Mouse (Mus musculus) spleen, adult 2 months (tissue): Measurements from ENCODE around the gene Tmub2. TPM values are rescaled to one million over a fixed set of nuclear protein-coding genes. Genes with fewer than 3 reads are reported as not detected.
A peak's percentile ranks its signal among the peaks of the same experiment; 100 is the strongest.
"Not testable (repeated sequence)": the region's sequence is repeated elsewhere in the genome, so short reads cannot be mapped to it uniquely, and the experiment has no call there.

Source experiments
- DNase-seq, 2 experiments: peaks; one replicate each; pipeline versions ENCODE4 v3.0.0 to v3.0.0-alpha.2; 2012 to 2021; ENCODE audit warnings: low spot score in 2 of 2, low read depth in 1 of 2
- H3K27ac ChIP-seq: fragments of 200-500 bp; 2 replicates; pipeline ENCODE4 v1.5.1; 2012; ENCODE audit warnings: low read length, inconsistent platforms; ENCODE audit not compliant: insufficient read depth
- H3K27me3 ChIP-seq: fragments of 200-500 bp; 2 replicates; pipeline ENCODE4 v1.6.1; 2012; ENCODE audit warnings: mild to moderate bottlenecking, moderate library complexity, low read length, inconsistent platforms; ENCODE audit not compliant: control insufficient read depth, insufficient read depth
- H3K36me3 ChIP-seq: fragments of 200-500 bp; 2 replicates; pipeline ENCODE4 v1.6.1; 2012; ENCODE audit warnings: mild to moderate bottlenecking, low read length, inconsistent platforms; ENCODE audit not compliant: control insufficient read depth, insufficient read depth
- H3K4me1 ChIP-seq: fragments of 200-500 bp; 2 replicates; pipeline ENCODE4 v1.6.1; 2011; ENCODE audit warnings: inconsistent platforms; ENCODE audit not compliant: control insufficient read depth, insufficient read depth, insufficient read length
- H3K4me3 ChIP-seq: fragments of 200-500 bp; 2 replicates; pipeline ENCODE4 v1.5.1; 2011; ENCODE audit warnings: mild to moderate bottlenecking, inconsistent platforms; ENCODE audit not compliant: insufficient read depth, insufficient read length; ENCODE audit errors: extremely low read depth
- CTCF ChIP-seq: fragments of 200-500 bp; IDR thresholded peaks from 2 replicates; pipeline ENCODE4 v1.5.1; 2011; ENCODE audit warnings: mild to moderate bottlenecking, inconsistent platforms; ENCODE audit not compliant: insufficient read depth, insufficient read length, insufficient replicate concordance; ENCODE audit errors: extremely low read depth
- POLR2A ChIP-seq: fragments of 200-500 bp; IDR thresholded peaks from 2 replicates; pipeline ENCODE4 v1.6.1; 2011; ENCODE audit warnings: low read depth, low read length, inconsistent platforms
- WGBS: fragments of 180-500 bp; shearing (Covaris S2); methylation state at CpG from one replicate; pipeline ENCODE4 v1.1.7; 2018; 5-methylcytosine and 5-hydroxymethylcytosine counted together
- polyA plus RNA-seq: library from polyadenylated mRNA; depleted of rRNA; stranded (reverse); fragments of >200 nt; gene quantifications from 2 replicates; pipeline ENCODE4 v1.2.3, GENCODE M21; 2012

Gene Tmub2
- polyA plus RNA-seq, 1 experiment, result 31.6 TPM

DNA sequence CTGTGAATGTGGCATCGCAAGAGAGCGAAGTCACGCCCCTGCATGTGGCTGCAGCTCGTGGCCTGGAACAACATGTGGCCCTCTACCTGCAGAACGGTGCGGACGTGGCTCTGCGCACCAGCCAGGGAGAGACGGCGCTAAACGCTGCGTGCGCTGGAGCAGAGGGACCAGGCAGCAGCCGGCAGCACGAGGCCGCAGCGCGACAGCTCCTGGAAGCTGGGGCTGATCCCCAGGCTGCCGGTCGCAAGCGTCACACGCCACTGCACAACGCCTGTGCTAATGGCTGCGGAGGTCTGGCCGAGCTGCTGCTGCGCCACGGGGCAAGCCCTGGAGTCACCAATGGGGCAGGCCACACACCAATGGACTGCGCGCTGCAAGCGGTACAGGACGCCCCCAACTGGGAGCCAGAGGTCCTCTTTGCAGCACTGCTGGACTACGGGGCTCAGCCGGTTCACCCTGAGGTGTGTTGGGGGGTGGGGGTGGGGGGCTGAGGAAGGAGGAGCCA lies 8.3 kb upstream of the Tmub2 start:
- WGBS, result 2% methylated on average over 33 of the region's 33 CpGs
- no peaks in the 10 kb centered on the region for H3K27me3 ChIP-seq
- no peak for TF ChIP-seq POLR2A
- no peak for TF ChIP-seq CTCF
- H3K4me1 ChIP-seq, result peaks cover 4% of the 10 kb centered on the region; the same call in 1 of the 2 replicates
- H3K4me3 ChIP-seq, result peak overlapping the region; percentile 7; the same call in 1 of the 2 replicates
- DNase-seq, result no peak
- H3K36me3 ChIP-seq, result no peaks in the 10 kb centered on the region
- no peak overlapping the region for H3K27ac ChIP-seq

DNA sequence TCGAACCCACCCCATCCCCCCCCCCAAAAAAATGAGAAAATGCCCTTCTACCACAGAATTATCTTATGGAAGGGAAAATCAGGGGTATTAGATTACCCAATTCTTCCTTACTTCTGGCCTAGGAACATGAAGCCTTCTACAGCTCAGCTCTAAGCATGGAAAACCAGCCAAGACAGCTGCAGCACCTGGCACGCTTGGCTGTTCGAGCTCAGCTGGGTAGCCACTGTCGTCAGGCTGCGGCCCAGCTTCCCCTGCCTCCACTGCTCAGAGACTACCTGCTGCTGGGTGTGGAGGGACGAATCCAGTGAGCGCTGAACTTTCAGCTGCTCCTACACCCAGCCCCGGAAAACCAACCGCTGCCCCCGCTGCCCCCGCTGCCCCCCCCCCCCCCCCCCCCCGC lies 7.0 kb upstream of the Tmub2 start:
- 78% methylated on average over 12 of the region's 12 CpGs for WGBS
- H3K4me1 ChIP-seq, result peaks cover 4% of the 10 kb centered on the region; the same call in 1 of the 2 replicates
- no peaks in the 10 kb centered on the region for H3K36me3 ChIP-seq
- no peak for TF ChIP-seq POLR2A
- no peak for TF ChIP-seq CTCF
- no peak overlapping the region for H3K4me3 ChIP-seq
- no peak for DNase-seq
- H3K27ac ChIP-seq, result no peak overlapping the region
- H3K27me3 ChIP-seq, result no peaks in the 10 kb centered on the region

DNA sequence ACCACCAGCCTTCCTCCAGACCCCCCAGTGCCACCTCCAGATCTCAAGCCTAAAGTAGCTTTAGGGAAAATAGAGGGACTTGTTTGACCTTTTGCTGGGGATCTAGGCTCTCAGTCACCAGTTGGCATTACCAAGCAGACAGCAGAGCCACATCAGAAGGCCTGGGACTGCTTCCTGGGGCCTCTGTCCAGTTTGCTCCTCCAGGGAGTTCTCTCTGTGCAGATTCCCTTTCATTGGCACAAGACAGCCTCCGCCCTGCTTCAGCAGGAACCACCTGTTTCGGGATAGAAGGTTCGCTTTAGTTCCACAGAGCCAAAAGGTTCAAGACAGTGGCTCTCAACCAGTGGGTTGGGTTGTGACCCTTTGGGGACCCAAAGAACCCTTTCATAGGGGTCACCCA lies 5.1 kb upstream of the Tmub2 start:
- Histone ChIP-seq H3K36me3 (no peaks in the 10 kb centered on the region), H3K4me3 (no peak overlapping the region), H3K4me1 (peaks cover 4% of the 10 kb centered on the region; the same call in 1 of the 2 replicates), H3K27ac (no peak overlapping the region), H3K27me3 (no peaks in the 10 kb centered on the region)
- 93% methylated on average over 3 of the region's 3 CpGs for WGBS
- TF ChIP-seq POLR2A (no peak), CTCF (no peak)
- DNase-seq, result no peak

DNA sequence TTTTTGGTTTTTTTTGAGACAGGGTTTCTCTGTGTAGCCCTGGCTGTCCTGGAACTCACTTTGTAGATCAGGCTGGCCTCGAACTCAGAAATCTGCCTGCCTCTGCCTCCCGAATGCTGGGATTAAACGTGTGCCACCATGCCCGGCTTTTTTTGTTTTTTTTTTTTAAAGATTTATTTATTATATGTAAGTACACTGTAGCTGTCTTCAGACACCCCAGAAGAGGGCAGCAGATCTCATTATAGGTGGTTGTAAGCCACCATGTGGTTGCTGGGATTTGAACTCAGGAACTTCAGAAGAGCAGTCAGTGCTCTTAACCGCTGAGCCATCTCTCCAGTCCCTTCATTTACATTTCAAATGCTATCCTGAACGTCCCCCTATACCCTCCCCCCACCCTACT lies 4.5 kb upstream of the Tmub2 start:
- not testable (repeated sequence) for H3K36me3 ChIP-seq, H3K27me3 ChIP-seq, H3K27ac ChIP-seq, H3K4me1 ChIP-seq, H3K4me3 ChIP-seq, DNase-seq
- WGBS, result 71% methylated on average over 6 of the region's 6 CpGs

DNA sequence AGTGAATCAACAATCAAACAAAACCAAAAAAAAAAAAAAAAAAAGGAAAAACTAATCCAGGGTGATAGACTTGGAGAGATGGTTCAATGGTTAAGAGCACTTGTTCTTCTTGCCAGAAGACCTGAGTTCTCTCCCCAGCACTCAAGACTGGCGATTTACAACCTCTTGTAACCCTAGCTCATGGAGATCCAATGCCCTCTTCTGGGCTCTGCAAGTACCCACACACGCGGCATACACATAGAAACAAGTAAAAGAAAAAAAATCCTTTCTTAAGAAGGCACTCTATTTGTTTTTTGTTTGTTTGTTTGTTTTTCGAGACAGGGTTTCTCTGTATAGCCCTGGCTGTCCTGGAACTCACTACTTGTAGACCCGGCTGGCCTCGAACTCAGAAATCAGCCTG lies 809 bp upstream of the Tmub2 start:
- WGBS, result 82% methylated on average over 6 of the region's 6 CpGs
- Histone ChIP-seq H3K27ac (no peak overlapping the region), H3K36me3 (peaks cover 12% of the 10 kb centered on the region), H3K4me1 (peaks cover 6% of the 10 kb centered on the region; the same call in 1 of the 2 replicates), H3K27me3 (no peaks in the 10 kb centered on the region), H3K4me3 (no peak overlapping the region)
- DNase-seq, result no peak
- no peak for TF ChIP-seq CTCF
- no peak for TF ChIP-seq POLR2A

DNA sequence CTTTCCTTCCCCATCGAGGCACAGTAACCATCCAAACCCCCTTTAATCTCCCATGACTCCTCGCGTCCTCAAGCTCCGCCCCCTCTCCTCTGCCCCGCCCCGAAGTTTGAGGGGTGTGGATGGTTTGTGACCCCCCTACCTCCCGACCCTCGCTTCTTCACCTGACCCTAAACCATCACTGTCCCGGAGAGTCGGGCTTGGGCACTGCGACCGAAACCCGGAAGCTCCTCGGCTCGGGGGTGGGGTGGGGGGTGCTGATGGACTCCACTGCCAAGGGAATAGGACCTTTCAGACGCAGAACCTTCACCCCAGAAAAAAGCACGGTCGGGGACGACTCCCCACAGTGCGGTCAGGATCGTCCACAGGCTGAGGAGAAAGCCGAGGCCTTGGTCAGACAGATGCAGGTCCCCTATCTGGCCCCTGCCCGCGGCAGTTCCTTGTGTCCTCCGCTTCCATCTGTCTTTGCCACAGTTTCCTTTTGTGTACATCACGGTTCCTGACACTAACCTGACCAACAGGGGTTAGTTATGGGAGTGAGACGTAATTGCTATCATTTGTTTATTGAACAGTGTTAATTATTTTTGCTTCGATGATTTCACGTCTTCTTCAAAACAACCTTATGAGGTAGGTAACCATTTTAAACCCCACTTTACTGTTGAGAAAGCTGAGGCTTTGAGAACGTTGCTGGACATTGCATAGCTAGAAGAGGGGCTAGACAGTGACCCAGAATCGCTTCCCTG lies 534 bp downstream of the Tmub2 start:
- H3K27ac ChIP-seq, result peak overlapping the region; percentile 79
- peaks cover 6% of the 10 kb centered on the region; the same call in 1 of the 2 replicates for H3K4me1 ChIP-seq
- H3K36me3 ChIP-seq, result peaks cover 12% of the 10 kb centered on the region
- peak overlapping the region; percentile 86 for H3K4me3 ChIP-seq
- DNase-seq, result no peak
- H3K27me3 ChIP-seq, result no peaks in the 10 kb centered on the region
- TF ChIP-seq POLR2A (no peak), CTCF (no peak)
- 3% methylated on average over 31 of the region's 31 CpGs for WGBS

DNA sequence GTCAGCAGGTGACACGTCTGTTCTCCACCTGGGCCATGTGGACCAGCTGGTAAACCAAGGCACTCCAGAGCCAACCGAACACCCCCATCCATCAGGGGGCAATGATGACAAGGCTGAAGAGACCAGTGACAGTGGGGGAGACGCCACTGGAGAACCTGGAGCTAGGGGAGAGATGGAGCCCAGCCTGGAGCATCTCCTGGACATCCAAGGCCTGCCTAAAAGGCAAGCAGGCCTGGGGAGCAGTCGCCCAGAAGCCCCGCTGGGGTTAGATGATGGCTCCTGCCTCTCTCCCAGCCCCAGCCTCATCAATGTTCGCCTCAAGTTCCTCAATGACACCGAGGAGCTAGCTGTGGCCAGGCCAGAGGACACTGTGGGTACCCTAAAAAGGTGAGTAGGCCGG lies 2.8 kb downstream of the Tmub2 start:
- H3K4me3 ChIP-seq, result no peak overlapping the region
- H3K27ac ChIP-seq, result no peak overlapping the region
- H3K27me3 ChIP-seq, result no peaks in the 10 kb centered on the region
- 92% methylated on average over 8 of the region's 8 CpGs for WGBS
- H3K36me3 ChIP-seq, result peaks cover 31% of the 10 kb centered on the region
- peaks cover 6% of the 10 kb centered on the region; the same call in 1 of the 2 replicates for H3K4me1 ChIP-seq
- TF ChIP-seq POLR2A (no peak), CTCF (no peak)
- no peak for DNase-seq
